Mouse (Mus musculus) ES-Bruce4 (cell line): ENCODE measurements around the gene Dynll1.

Experiments
- CTCF ChIP-seq: IDR thresholded peaks from one replicate; pipeline ENCODE4 v1.8.1; 2011; ENCODE audit warnings: low read depth, low read length
- EP300 ChIP-seq: IDR thresholded peaks from 2 replicates; pipeline ENCODE4 v1.6.1; 2011; ENCODE audit warnings: low read depth, low read length; ENCODE audit not compliant: insufficient read depth

- TF ChIP-seq EP300 (no peak), CTCF (no peak)
These were observed 26.0 kb downstream of the Dynll1 start for GRCm38 (mm10) chr5:115274771-115275170.
